Mouse (Mus musculus) hindbrain, embryonic 16.5 days (tissue): ENCODE data around the gene Hdc. TPM values are rescaled to one million over a fixed set of nuclear protein-coding genes. Genes with fewer than 3 reads are reported as not detected.

Experiments used
- ATAC-seq: fragments of 200-750 bp; cut with Nextera tagmentation; 2 replicates; pipeline ENCODE4 v1.8.0; 2017; ENCODE audit warnings: moderate TSS enrichment, moderate library complexity
- H3K27ac ChIP-seq: fragments of 300-500 bp; sonication (generic); 2 replicates; pipeline ENCODE4 v1.5.1; 2014; ENCODE audit warnings: low read depth, mild to moderate bottlenecking, control low read depth, low read length, moderate library complexity
- H3K27me3 ChIP-seq: fragments of 300-500 bp; sonication (generic); replicated peaks from 2 replicates; pipeline ENCODE4 v1.6.1; 2014; ENCODE audit warnings: low read length; ENCODE audit not compliant: control insufficient read depth, insufficient read depth
- H3K36me3 ChIP-seq: fragments of 300-500 bp; sonication (generic); 2 replicates; pipeline ENCODE4 v1.6.1; 2014; ENCODE audit warnings: mild to moderate bottlenecking, low read length, moderate library complexity, mixed read lengths; ENCODE audit not compliant: control insufficient read depth, insufficient read depth
- H3K4me1 ChIP-seq: fragments of 300-500 bp; sonication (generic); 2 replicates; pipeline ENCODE4 v1.6.1; 2014; ENCODE audit warnings: low read depth, low read length; ENCODE audit not compliant: control insufficient read depth, insufficient read depth
- H3K4me2 ChIP-seq: fragments of 300-500 bp; sonication (generic); 2 replicates; pipeline ENCODE4 v1.6.1; 2014; ENCODE audit warnings: mild to moderate bottlenecking, low read length, control low read depth, moderate library complexity
- H3K4me3 ChIP-seq: fragments of 300-500 bp; sonication (generic); 2 replicates; pipeline ENCODE4 v1.5.1; 2014; ENCODE audit warnings: mild to moderate bottlenecking, low read length, control low read depth, moderate library complexity
- H3K9ac ChIP-seq: fragments of 300-500 bp; sonication (generic); 2 replicates; pipeline ENCODE4 v1.6.1; 2014; ENCODE audit warnings: low read depth, mild to moderate bottlenecking, control low read depth, low read length, moderate library complexity
- H3K9me3 ChIP-seq: fragments of 300-500 bp; sonication (generic); 2 replicates; pipeline ENCODE4 v1.6.1; 2014; ENCODE audit warnings: mild to moderate bottlenecking, low read length, moderate library complexity; ENCODE audit not compliant: control insufficient read depth
- WGBS: fragments of 180-500 bp; shearing (Covaris S2); extraction: QIAGEN DNeasy Blood & Tissue Kit; methylation state at CpG from one replicate; pipeline ENCODE4 v1.1.7; 2014; 5-methylcytosine and 5-hydroxymethylcytosine counted together
- polyA plus RNA-seq: library from polyadenylated mRNA; unstranded; fragments of >200 nt; fragmentation: Nextera tagmentation; extraction: Ambion mirVana; gene quantifications from 2 replicates; pipeline ENCODE4 v1.2.1, GENCODE M21; 2015

The Hdc gene
- polyA plus RNA-seq = 1.9 and 2.6 TPM in 2 replicates

DNA sequence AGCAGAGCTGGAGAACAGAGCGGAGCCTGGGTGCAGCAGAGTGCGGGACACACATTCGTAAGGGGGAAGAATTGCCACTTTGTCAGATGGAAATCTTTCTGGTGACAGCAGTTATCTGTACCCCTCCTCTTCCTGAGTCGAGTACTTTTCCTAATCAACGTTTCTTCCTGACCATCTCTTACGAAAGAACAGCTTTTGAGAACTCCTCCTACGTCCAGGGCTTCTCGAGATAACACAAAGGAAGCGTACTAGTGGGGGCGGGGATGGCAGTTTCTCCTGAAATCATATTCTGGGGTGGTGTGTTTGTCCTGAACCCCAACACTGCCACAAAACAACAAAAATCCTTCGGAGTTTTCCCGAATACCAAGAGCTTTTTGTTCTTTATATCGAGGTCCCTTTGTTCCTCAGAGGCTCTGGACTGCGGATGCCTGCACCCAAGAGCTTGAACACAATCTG is at the start of gene Hdc:
TSS of gene Hdc (minus strand) at position 51 of the 456 bp plus-strand sequence.
- Histone ChIP-seq H3K4me1 (no peaks in the 10 kb centered on the region), H3K4me3 (no peak within 1 kb of the TSS), H3K27ac (no peak within 1 kb of the TSS), H3K9me3 (no peaks in the 10 kb centered on the region), H3K4me2 (no peak within 1 kb of the TSS), H3K9ac (no peak within 1 kb of the TSS), H3K36me3 (no peaks in the 10 kb centered on the region), H3K27me3 (no peaks in the 10 kb centered on the region)
- 75% methylated on average over 14 of the region's 14 CpGs for whole genome bisulfite sequencing
- no peak for ATAC-seq

DNA sequence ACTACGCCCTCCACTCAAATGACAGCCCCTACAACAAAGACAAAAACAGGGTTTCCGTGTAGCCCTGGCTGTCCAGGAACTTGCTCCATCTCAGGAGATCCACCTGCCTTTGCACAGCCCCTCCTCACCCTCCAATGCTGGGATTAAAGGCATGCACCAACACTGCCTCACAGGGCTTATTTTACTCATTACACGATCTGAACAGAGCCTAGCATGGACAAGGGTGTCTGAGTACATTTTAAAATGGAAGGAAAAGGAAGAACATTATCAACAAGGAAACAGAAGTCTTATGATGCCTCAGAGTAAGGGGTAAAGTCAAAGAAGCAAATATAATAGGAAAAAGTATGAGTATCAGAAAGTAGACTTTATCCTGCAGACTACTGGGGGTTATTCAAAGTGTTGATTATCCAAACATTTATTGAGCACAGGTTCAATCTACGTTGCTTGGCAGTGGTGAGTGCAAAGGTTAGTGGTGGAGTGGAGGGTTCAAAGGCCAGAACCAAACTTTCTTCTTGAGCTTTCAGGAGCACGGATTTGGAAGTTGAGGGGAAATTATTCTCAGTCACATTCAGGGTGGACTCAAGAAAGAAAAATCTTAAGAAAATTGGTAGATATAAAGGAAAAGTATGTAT is 49.6 kb upstream of the Hdc start:
- H3K9ac ChIP-seq = no peak overlapping the region
- peaks cover 19% of the 10 kb centered on the region for H3K4me1 ChIP-seq
- ATAC-seq = no peak
- 94% methylated on average over 5 of the region's 5 CpGs for WGBS
- H3K27ac ChIP-seq = no peak overlapping the region
- H3K36me3 ChIP-seq = no peaks in the 10 kb centered on the region
- no peak overlapping the region for H3K4me3 ChIP-seq
- H3K27me3 ChIP-seq = no peaks in the 10 kb centered on the region
- no peaks in the 10 kb centered on the region for H3K9me3 ChIP-seq
- no peak overlapping the region for H3K4me2 ChIP-seq

DNA sequence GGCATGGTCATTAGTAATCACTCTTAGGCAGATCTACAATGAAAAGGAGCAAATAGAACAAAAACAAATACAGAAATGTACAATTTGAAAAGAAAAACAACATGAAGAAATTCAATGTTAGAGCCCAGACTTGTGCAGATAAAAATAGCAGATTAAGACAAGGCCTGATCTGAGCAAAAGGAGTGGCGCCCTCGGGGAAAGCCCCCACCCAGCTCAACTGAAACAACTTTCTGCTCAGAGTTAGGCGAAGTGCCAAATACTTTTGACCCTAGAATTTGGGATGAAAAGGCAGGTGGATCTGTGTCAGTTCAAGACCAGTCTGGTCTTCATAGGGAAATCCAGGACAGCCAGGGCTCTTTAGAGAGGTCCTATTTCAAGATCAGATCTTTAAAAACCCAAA is 46.9 kb upstream of the Hdc start:
- Histone ChIP-seq H3K9ac (no peak overlapping the region), H3K4me3 (no peak overlapping the region), H3K27ac (no peak overlapping the region), H3K27me3 (no peaks in the 10 kb centered on the region), H3K4me1 (no peaks in the 10 kb centered on the region), H3K4me2 (no peak overlapping the region), H3K9me3 (no peaks in the 10 kb centered on the region), H3K36me3 (no peaks in the 10 kb centered on the region)
- WGBS = 90% methylated on average over 3 of the region's 3 CpGs
- no peak for ATAC-seq

DNA sequence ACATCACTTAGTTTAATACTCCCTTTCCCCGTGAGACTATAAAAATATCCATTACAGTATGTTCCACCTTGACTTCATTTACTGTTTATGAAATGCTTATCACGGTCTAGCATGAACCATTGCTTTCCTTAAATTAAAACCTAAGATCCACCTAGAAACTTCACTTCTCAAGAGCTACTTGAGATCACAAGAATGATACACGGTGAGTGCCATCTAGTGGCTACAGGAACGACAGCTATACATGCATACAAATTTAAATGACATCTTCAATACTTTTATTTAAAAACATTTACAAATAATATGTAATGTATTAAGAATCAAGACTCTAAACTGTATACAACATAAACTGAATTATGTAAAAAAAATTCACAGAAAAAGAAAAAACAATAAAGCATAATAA is 44.4 kb upstream of the Hdc start:
- Histone ChIP-seq H3K27ac (no peak overlapping the region), H3K4me2 (no peak overlapping the region), H3K36me3 (no peaks in the 10 kb centered on the region), H3K9ac (no peak overlapping the region), H3K4me1 (no peaks in the 10 kb centered on the region), H3K4me3 (no peak overlapping the region), H3K27me3 (no peaks in the 10 kb centered on the region), H3K9me3 (no peaks in the 10 kb centered on the region)
- 56% methylated on average over 4 of the region's 4 CpGs for WGBS
- ATAC-seq = no peak

DNA sequence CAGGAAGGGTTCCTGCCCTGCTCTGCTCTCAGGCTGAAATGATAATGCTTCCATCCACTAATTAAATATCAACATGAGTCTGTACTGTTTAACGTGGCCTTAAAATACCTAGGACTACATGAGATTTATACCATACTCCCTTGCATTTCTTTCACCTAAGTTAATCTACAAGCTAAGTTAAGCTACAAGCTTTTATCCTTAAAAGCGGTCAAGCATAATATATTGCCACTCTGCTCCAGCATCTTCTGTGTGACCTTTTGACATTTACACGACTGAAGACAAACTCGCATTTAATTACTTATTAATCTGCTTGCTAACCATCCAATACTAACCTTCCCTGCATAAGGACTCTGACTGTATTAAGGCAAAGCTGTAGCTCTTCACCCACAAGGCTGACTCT is 33.8 kb upstream of the Hdc start:
- Histone ChIP-seq H3K9ac (no peak overlapping the region), H3K27ac (no peak overlapping the region), H3K4me2 (no peak overlapping the region), H3K36me3 (peaks cover 9% of the 10 kb centered on the region), H3K27me3 (no peaks in the 10 kb centered on the region), H3K9me3 (no peaks in the 10 kb centered on the region), H3K4me1 (no peaks in the 10 kb centered on the region), H3K4me3 (no peak overlapping the region)
- no peak for ATAC-seq
- 78% methylated on average over 4 of the region's 4 CpGs for WGBS

DNA sequence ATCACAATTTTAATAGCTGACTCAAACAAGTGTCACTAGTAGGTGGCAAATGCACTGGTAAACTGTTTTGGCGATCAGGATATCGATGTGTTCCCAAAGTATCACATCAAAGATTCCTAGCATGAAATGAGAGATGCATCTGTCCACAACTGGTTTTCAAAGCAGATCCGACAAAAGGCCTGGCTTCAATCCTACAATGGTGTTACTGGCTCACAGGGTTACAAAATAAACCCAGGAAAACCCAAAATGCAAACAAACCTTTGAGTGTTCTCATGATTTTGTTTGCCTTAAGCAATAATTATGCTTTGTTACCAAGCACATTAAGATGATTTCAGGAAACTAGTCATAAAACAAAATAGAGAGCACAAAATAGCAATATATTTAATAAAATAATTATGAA is 28.7 kb upstream of the Hdc start:
- H3K27ac ChIP-seq = no peak overlapping the region
- no peak overlapping the region for H3K4me3 ChIP-seq
- no peaks in the 10 kb centered on the region for H3K9me3 ChIP-seq
- no peak for ATAC-seq
- no peaks in the 10 kb centered on the region for H3K4me1 ChIP-seq
- H3K9ac ChIP-seq = no peak overlapping the region
- no peak overlapping the region for H3K4me2 ChIP-seq
- H3K27me3 ChIP-seq = no peaks in the 10 kb centered on the region
- H3K36me3 ChIP-seq = peaks cover 24% of the 10 kb centered on the region
- 95% methylated on average over 3 of the region's 3 CpGs for WGBS

DNA sequence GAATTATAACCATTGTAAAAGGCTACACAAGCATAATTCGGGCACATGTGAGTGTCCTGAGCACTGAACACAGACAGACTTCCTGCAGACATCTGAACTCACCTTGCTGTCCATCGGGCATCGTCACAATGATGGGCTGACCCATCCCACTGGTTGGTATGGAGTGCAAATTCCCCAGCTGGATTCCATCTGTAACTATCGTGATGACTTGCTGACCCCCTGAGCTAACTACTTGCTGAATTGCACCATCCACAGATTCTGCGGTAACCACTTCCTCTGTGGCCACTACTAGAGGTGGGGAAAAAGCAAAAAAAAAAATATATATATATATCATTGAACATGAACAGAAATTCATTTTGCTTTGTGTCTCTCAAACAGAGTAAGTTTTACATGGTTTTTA is 27.4 kb upstream of the Hdc start:
- Histone ChIP-seq H3K9me3 (no peaks in the 10 kb centered on the region), H3K4me2 (no peak overlapping the region), H3K27me3 (no peaks in the 10 kb centered on the region), H3K27ac (no peak overlapping the region), H3K4me3 (no peak overlapping the region), H3K4me1 (no peaks in the 10 kb centered on the region), H3K36me3 (peaks cover 23% of the 10 kb centered on the region), H3K9ac (no peak overlapping the region)
- ATAC-seq = no peak
- WGBS = 93% methylated on average over 5 of the region's 5 CpGs

DNA sequence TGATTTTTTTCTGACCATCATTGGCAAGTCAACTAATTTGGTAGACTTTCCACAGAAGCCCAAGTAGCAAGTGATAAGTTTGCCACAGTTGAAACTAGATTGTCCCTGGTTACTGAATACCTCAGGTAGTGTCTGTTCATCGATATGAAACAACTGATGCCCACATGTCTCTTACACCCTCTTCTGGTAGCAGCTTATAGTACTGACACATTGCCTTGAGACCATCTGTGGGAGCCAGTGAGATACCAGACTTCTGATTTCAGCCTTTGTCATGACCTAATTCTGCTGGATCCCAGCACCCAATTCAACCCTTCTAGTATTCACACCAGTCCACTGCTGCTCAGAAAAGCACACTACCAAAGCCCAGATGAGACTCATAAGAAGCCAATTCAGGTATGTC is 25.7 kb upstream of the Hdc start:
- Histone ChIP-seq H3K4me3 (no peak overlapping the region), H3K9me3 (peaks cover 2% of the 10 kb centered on the region; the same call in 1 of the 2 replicates), H3K27me3 (no peaks in the 10 kb centered on the region), H3K27ac (no peak overlapping the region), H3K36me3 (peaks cover 34% of the 10 kb centered on the region), H3K9ac (no peak overlapping the region), H3K4me1 (no peaks in the 10 kb centered on the region), H3K4me2 (no peak overlapping the region)
- ATAC-seq = no peak
- 93% methylated on average over 1 of the region's 1 CpGs for WGBS

DNA sequence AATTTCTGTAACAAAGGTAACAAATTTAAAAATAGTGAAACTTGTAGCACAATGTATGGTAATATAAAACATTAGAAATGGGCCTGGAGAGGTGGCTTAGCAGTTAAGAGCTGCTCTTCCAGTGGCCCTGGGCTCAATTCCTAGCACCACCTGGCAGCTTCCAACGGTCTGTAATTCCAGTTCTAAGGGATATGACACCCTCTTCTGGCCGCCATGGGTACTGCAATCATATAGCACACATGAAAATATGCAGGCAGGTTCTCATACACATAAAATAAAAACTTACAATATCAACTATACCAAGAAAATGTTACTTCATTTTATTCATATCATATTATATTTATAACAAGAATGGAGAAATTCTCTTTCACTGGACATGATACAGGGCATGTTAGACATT is 21.2 kb upstream of the Hdc start:
- H3K9me3 ChIP-seq = peaks cover 2% of the 10 kb centered on the region; the same call in 1 of the 2 replicates
- no peaks in the 10 kb centered on the region for H3K27me3 ChIP-seq
- H3K4me3 ChIP-seq = no peak overlapping the region
- no peak overlapping the region for H3K9ac ChIP-seq
- H3K4me1 ChIP-seq = no peaks in the 10 kb centered on the region
- no peak overlapping the region for H3K4me2 ChIP-seq
- no peak overlapping the region for H3K27ac ChIP-seq
- peaks cover 20% of the 10 kb centered on the region for H3K36me3 ChIP-seq
- 81% methylated on average over 2 of the region's 2 CpGs for WGBS
- no peak for ATAC-seq
